Mouse (Mus musculus) heart, embryonic 15.5 days (tissue): Measurements from ENCODE around the gene Cnot10. TPM values are rescaled to one million over a fixed set of nuclear protein-coding genes. Genes with fewer than 3 reads are reported as not detected.

Experiments used
- ATAC-seq: fragments of 200-750 bp; cut with Nextera tagmentation; replicated peaks from 2 replicates; pipeline ENCODE4 v1.8.0; 2017; ENCODE audit warnings: low read depth, moderate TSS enrichment; ENCODE audit not compliant: insufficient number of reproducible peaks, insufficient read depth, low FRiP score
- H3K27ac ChIP-seq: fragments of 300-500 bp; sonication (generic); 2 replicates; pipeline ENCODE4 v1.5.1; 2015; ENCODE audit warnings: mild to moderate bottlenecking, inconsistent platforms
- H3K27me3 ChIP-seq: fragments of 300-500 bp; sonication (generic); 2 replicates; pipeline ENCODE4 v1.6.1; 2015; ENCODE audit warnings: inconsistent platforms
- H3K36me3 ChIP-seq: fragments of 300-500 bp; sonication (generic); 2 replicates; pipeline ENCODE4 v1.6.1; 2015; ENCODE audit warnings: mild to moderate bottlenecking, inconsistent platforms
- H3K4me1 ChIP-seq: fragments of 300-500 bp; sonication (generic); replicated peaks from 2 replicates; pipeline ENCODE4 v1.6.1; 2015; ENCODE audit warnings: inconsistent platforms
- H3K4me2 ChIP-seq: fragments of 300-500 bp; sonication (generic); 2 replicates; pipeline ENCODE4 v1.6.1; 2015; ENCODE audit warnings: inconsistent platforms, mild to moderate bottlenecking, moderate library complexity
- H3K4me3 ChIP-seq: fragments of 300-500 bp; sonication (generic); 2 replicates; pipeline ENCODE4 v1.5.1; 2015; ENCODE audit warnings: mild to moderate bottlenecking, inconsistent platforms
- H3K9ac ChIP-seq: fragments of 300-500 bp; sonication (generic); 2 replicates; pipeline ENCODE4 v1.6.1; 2015; ENCODE audit warnings: mild to moderate bottlenecking, inconsistent platforms
- H3K9me3 ChIP-seq: fragments of 300-500 bp; sonication (generic); replicated peaks from 2 replicates; pipeline ENCODE4 v1.6.1; 2016; ENCODE audit warnings: inconsistent platforms
- WGBS: fragments of 180-500 bp; shearing (Covaris S2); methylation state at CpG from one replicate; pipeline ENCODE4 v1.1.7; 2015; ENCODE audit warnings: mixed read lengths; 5-methylcytosine and 5-hydroxymethylcytosine counted together
- polyA plus RNA-seq: library from polyadenylated mRNA; unstranded; fragments of >200 nt; fragmentation: Nextera tagmentation; extraction: Ambion mirVana; gene quantifications from 2 replicates; pipeline ENCODE4 v1.2.1, GENCODE M21; 2015

Cnot10 gene
- polyA plus RNA-seq, 1 experiment from 2014 or later = 31.0 TPM

- peak overlapping the region; percentile 75 for H3K4me2 ChIP-seq
- peak; percentile 53; the same call in 1 of the 2 replicates for ATAC-seq
- H3K9ac ChIP-seq = peak overlapping the region; percentile 49
- H3K9me3 ChIP-seq = no peaks in the 10 kb centered on the region
- H3K27me3 ChIP-seq = no peaks in the 10 kb centered on the region
- WGBS = 4% methylated on average over 24 of the region's 24 CpGs
- H3K4me1 ChIP-seq = peaks cover 34% of the 10 kb centered on the region
- peak overlapping the region; percentile 47 for H3K4me3 ChIP-seq
- H3K27ac ChIP-seq = peak overlapping the region; percentile 86
- H3K36me3 ChIP-seq = no peaks in the 10 kb centered on the region
Measured at GRCm38 (mm10) chr9:114672703-114673561, 32.9 kb upstream of the Cnot10 start.

- H3K36me3 ChIP-seq = no peaks in the 10 kb centered on the region
- no peak overlapping the region for H3K4me3 ChIP-seq
- peaks cover 44% of the 10 kb centered on the region for H3K4me1 ChIP-seq
- no peaks in the 10 kb centered on the region for H3K9me3 ChIP-seq
- no peaks in the 10 kb centered on the region for H3K27me3 ChIP-seq
- peak overlapping the region; percentile 86; the same call in 1 of the 2 replicates for H3K27ac ChIP-seq
- no peak for ATAC-seq
- WGBS = 63% methylated on average over 1 of the region's 1 CpGs
- no peak overlapping the region for H3K9ac ChIP-seq
- H3K4me2 ChIP-seq = no peak overlapping the region
Measured at GRCm38 (mm10) chr9:114671946-114672345, 32.0 kb upstream of the Cnot10 start.

- Histone ChIP-seq H3K36me3 (no peaks in the 10 kb centered on the region), H3K4me3 (no peak overlapping the region), H3K4me1 (peaks cover 51% of the 10 kb centered on the region), H3K9ac (no peak overlapping the region), H3K9me3 (no peaks in the 10 kb centered on the region), H3K4me2 (no peak overlapping the region), H3K27me3 (no peaks in the 10 kb centered on the region), H3K27ac (peak overlapping the region; percentile 88)
- 55% methylated on average over 5 of the region's 5 CpGs for whole genome bisulfite sequencing
- ATAC-seq = no peak
Measured at GRCm38 (mm10) chr9:114669011-114669410, 29.0 kb upstream of the Cnot10 start.

- Histone ChIP-seq H3K9ac (no peak overlapping the region), H3K36me3 (no peaks in the 10 kb centered on the region), H3K9me3 (no peaks in the 10 kb centered on the region), H3K4me1 (peaks cover 46% of the 10 kb centered on the region), H3K4me3 (no peak overlapping the region), H3K27me3 (no peaks in the 10 kb centered on the region), H3K4me2 (peak overlapping the region; percentile 11; the same call in 1 of the 2 replicates), H3K27ac (peak overlapping the region; percentile 88)
- ATAC-seq = peak; percentile 88
- 29% methylated on average over 4 of the region's 4 CpGs for WGBS
Measured at GRCm38 (mm10) chr9:114668047-114668446, 28.1 kb upstream of the Cnot10 start.

- H3K36me3 ChIP-seq = no peaks in the 10 kb centered on the region
- no peak for ATAC-seq
- H3K27me3 ChIP-seq = no peaks in the 10 kb centered on the region
- H3K4me1 ChIP-seq = peaks cover 41% of the 10 kb centered on the region
- H3K9me3 ChIP-seq = no peaks in the 10 kb centered on the region
- WGBS = 76% methylated on average over 10 of the region's 10 CpGs
- H3K4me3 ChIP-seq = no peak overlapping the region
- no peak overlapping the region for H3K9ac ChIP-seq
- no peak overlapping the region for H3K4me2 ChIP-seq
- peak overlapping the region; percentile 88 for H3K27ac ChIP-seq
Measured at GRCm38 (mm10) chr9:114666858-114667257, 26.9 kb upstream of the Cnot10 start.

GRCm38 (mm10) chr9:114663782-114664181, 23.8 kb upstream of the Cnot10 start:
- Histone ChIP-seq H3K4me2 (no peak overlapping the region), H3K27ac (peak overlapping the region; percentile 72), H3K36me3 (no peaks in the 10 kb centered on the region), H3K4me1 (peaks cover 29% of the 10 kb centered on the region), H3K9me3 (no peaks in the 10 kb centered on the region), H3K27me3 (no peaks in the 10 kb centered on the region), H3K9ac (no peak overlapping the region), H3K4me3 (no peak overlapping the region)
- no peak for ATAC-seq
- WGBS = 79% methylated on average over 11 of the region's 11 CpGs

GRCm38 (mm10) chr9:114661991-114662390, 22.0 kb upstream of the Cnot10 start:
- H3K4me3 ChIP-seq = no peak overlapping the region
- peaks cover 11% of the 10 kb centered on the region for H3K4me1 ChIP-seq
- 47% methylated on average over 7 of the region's 7 CpGs for WGBS
- no peak overlapping the region for H3K9ac ChIP-seq
- no peak for ATAC-seq
- H3K36me3 ChIP-seq = no peaks in the 10 kb centered on the region
- no peak overlapping the region for H3K4me2 ChIP-seq
- no peak overlapping the region for H3K27ac ChIP-seq
- H3K9me3 ChIP-seq = no peaks in the 10 kb centered on the region
- H3K27me3 ChIP-seq = no peaks in the 10 kb centered on the region

GRCm38 (mm10) chr9:114660983-114661382, 21.0 kb upstream of the Cnot10 start:
- no peaks in the 10 kb centered on the region for H3K36me3 ChIP-seq
- ATAC-seq = no peak
- 67% methylated on average over 6 of the region's 6 CpGs for WGBS

GRCm38 (mm10) chr9:114660506-114660905, 20.5 kb upstream of the Cnot10 start:
- Histone ChIP-seq H3K36me3 (no peaks in the 10 kb centered on the region), H3K4me2 (no peak overlapping the region), H3K4me3 (no peak overlapping the region), H3K9me3 (no peaks in the 10 kb centered on the region), H3K27ac (no peak overlapping the region), H3K9ac (no peak overlapping the region), H3K27me3 (no peaks in the 10 kb centered on the region), H3K4me1 (peaks cover 8% of the 10 kb centered on the region; the same call in 1 of the 2 replicates)
- ATAC-seq = no peak
- 86% methylated on average over 6 of the region's 6 CpGs for WGBS

More at GRCm38 (mm10) chr9:114660983-114661382, 21.0 kb upstream of the Cnot10 start:
- Histone ChIP-seq H3K27ac (no peak overlapping the region), H3K9me3 (no peaks in the 10 kb centered on the region), H3K4me3 (no peak overlapping the region), H3K27me3 (no peaks in the 10 kb centered on the region), H3K9ac (no peak overlapping the region), H3K4me2 (no peak overlapping the region), H3K4me1 (peaks cover 8% of the 10 kb centered on the region; the same call in 1 of the 2 replicates)

- Histone ChIP-seq H3K27ac (no peak overlapping the region), H3K36me3 (no peaks in the 10 kb centered on the region), H3K9ac (no peak overlapping the region), H3K9me3 (no peaks in the 10 kb centered on the region), H3K27me3 (no peaks in the 10 kb centered on the region), H3K4me1 (no peaks in the 10 kb centered on the region), H3K4me3 (no peak overlapping the region), H3K4me2 (no peak overlapping the region)
- WGBS = 64% methylated on average over 3 of the region's 3 CpGs
- no peak for ATAC-seq
Measured at GRCm38 (mm10) chr9:114656701-114657100, 16.7 kb upstream of the Cnot10 start.

GRCm38 (mm10) chr9:114655356-114655755, 15.4 kb upstream of the Cnot10 start:
- no peaks in the 10 kb centered on the region for H3K4me1 ChIP-seq
- ATAC-seq = no peak
- no peaks in the 10 kb centered on the region for H3K36me3 ChIP-seq
- H3K4me3 ChIP-seq = no peak overlapping the region
- H3K27ac ChIP-seq = no peak overlapping the region
- WGBS = 85% methylated on average over 4 of the region's 4 CpGs
- no peak overlapping the region for H3K9ac ChIP-seq
- H3K27me3 ChIP-seq = no peaks in the 10 kb centered on the region; the same call in 1 of the 2 replicates
- H3K9me3 ChIP-seq = no peaks in the 10 kb centered on the region
- no peak overlapping the region for H3K4me2 ChIP-seq
